Mouse (Mus musculus): ENCODE results near the gene Pdpr.
"Not testable (repeated sequence)": the region's sequence is repeated elsewhere in the genome, so short reads cannot be mapped to it uniquely, and the experiment has no call there.

Gene Pdpr

DNA sequence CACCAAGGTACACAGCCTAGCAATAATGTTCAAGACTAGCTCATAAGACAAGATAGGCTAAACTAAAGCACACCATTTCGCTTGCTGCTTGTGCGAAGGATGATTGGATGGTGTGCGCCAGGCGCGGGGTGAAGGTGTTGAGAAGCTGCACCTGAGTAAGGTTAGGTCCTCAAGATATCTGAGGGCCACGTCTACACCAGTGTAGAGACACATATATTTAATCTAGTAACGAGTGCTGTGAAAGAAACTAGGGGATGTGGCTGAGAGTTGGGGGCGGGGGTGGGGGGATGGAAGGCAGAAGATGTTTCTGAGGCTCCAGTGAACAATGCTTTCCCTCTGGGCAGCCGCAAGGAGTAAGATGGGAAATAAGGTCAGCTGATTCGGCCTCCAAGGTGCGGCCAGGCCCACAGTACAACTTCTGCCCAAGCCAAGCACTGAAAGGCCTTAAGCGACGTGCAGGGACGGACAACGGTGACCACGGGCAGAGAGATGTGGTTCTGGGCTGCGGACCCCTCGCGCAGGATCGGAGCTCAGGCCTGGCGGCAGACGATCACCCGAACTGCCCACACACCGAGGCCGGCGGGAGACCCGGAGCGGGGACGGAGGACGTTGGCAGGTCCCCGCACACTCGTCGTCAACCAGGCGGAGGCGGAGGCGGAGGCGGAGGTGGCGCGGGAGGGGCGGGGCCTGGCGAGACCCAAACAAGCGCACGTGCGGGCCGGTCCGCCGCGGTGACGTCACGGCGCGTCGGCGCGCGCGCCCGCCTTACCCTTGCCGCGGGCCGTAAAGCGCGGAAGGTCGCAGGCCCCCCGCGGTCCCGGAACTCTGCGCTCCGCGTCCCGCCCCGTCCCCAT, at the start of gene Pdpr:
TSS of gene Pdpr (plus strand) at position 766 of the 854 bp plus-strand sequence.
- peak; percentile 94 for DNase-seq (ENCODE audit: low spot score)

- no peak for DNase-seq (ENCODE audit: low spot score)
Measured at GRCm38 (mm10) chr8:111048694-111049093, 45.7 kb upstream of the Pdpr start.

- peak; percentile 22 for DNase-seq (ENCODE audit: low spot score)
Measured at GRCm38 (mm10) chr8:111049106-111049505, 45.3 kb upstream of the Pdpr start.

DNA sequence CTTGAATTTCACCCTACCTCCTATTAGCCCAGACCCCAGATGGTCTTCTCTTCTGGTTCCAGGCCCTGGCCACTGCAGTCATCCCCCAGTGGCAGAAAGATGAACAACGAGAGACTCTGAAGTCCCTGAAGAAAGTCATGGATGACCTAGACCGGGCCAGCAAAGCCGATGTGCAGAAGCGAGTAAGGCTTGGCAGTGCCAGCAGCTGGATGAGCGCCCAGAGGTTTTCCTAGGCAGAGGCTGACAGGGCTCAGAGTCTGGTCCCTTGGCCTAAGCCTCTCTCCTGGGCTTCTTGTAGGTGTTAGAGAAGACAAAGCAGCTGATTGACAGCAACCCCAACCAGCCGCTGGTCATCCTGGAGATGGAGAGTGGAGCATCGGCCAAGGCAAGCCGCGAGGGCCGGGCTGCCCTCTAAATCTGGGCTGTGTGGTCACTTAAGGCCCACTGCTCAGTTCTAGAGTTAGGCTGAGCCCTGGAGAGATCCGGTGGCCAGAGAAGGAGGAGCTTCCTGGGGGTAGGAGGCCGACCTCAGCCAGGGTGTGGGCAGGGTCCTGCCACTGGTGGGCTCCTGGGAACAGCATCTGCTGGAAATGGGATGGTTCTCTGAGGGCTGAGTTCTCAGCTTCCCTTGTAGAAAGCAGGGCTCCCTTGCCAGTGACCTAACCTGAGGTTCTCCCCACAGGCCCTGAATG, 40.5 kb upstream of the Pdpr start:
- DNase-seq (ENCODE audit: low spot score) = peak; percentile 86

- DNase-seq (ENCODE audit: low spot score) = peak; percentile 91
Measured at GRCm38 (mm10) chr8:111055031-111055634, 39.3 kb upstream of the Pdpr start.

GRCm38 (mm10) chr8:111055661-111056060, 38.8 kb upstream of the Pdpr start:
- no peak for DNase-seq (ENCODE audit: low spot score)

- peak; percentile 99 for DNase-seq (ENCODE audit: low spot score)
Measured at GRCm38 (mm10) chr8:111056158-111056663, 38.2 kb upstream of the Pdpr start, which contains the start of gene Exosc6. TSS of gene Exosc6 (plus strand) at chr8:111056339.

- peak; percentile 80 for DNase-seq (ENCODE audit: low spot score)
Measured at GRCm38 (mm10) chr8:111056691-111057293, 37.6 kb upstream of the Pdpr start.

DNA sequence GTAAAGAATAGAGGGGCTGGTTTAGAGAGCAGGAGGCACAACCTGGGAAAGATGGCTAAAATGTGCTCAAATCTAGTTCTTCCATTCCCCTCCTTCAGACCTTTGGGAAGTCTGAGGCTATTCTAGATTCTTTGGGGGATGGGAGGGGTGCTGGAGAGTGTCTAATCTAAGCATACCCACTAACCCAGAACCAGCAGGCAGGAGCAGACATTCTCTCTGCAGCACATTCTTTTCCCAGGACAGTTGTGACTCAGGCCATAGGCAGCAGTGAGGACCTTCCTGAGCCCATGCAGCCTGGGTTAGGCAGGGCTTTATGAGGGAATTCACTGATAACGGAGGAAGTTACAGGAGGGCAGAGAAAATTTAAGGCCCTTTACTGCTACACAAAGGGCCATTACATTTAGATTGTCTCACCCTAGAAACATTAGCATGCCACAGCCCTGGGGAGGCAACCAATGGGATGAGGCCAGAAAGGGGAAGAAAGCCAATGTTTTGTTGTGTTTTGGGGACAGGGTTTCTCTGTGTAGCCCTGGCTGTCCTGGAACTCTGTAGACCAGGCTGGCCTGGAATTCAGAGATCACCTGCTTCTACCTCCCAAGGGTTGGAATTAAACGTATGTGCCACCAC, 35.4 kb upstream of the Pdpr start:
- peak; percentile 44 for DNase-seq (ENCODE audit: low spot score)

DNA sequence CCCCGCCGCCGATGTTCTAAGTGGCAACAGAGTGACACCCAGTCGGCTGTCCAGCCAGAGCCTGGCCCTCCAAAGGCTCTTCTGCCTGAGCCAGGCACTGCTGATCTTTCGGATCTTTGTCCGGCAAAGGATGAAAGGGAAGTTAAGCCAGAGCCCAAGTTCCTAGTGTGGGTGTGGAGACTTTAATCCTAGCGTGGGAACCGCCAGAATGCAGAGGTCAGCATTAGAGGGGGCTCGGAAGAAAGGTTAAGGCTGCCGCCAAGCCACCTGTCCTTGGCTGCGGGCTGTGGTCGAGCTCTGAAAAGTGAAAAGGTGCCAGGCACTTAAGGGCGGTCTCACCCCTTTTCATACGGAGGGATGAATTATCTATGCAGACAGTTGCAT, 32.8 kb upstream of the Pdpr start:
- no peak for DNase-seq (ENCODE audit: low spot score)

DNA sequence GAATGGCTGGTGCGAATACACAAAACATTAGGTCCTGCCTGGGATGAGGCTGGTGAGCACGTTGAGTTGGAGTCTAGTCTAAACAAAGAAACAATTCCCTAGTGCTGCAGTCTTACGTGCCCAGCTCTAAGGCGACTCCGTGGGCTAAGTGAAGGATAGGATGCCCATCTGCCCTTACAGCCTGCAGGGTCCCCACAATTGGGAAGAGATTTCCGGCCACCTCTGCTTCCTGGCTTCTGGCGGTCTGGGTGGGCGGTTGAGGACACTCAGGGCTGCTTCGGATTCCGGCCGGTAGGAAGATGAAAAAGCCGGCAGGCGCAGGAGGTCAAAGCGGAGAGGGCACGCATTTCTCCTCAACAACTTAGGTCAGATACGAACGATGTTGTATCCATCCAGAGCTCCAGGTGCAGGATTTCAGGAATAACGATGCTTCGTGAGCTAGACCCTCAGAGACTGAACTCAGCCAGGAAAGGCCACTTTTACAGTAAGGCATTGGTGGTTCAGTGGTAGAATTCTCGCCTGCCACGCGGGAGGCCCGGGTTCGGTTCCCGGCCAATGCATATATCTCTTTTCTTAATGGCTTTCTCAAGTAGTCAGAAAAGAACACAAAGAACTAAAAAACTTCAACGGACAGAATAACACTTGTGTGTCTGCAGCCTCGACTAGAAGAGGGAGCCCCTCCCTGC, 32.2 kb upstream of the Pdpr start:
- DNase-seq (ENCODE audit: low spot score) = peak; percentile 96

GRCm38 (mm10) chr8:111062893-111063292, 31.5 kb upstream of the Pdpr start:
- peak; percentile 19 for DNase-seq (ENCODE audit: low spot score)

GRCm38 (mm10) chr8:111066308-111066707, 28.1 kb upstream of the Pdpr start:
- DNase-seq (ENCODE audit: low spot score) = no peak

DNA sequence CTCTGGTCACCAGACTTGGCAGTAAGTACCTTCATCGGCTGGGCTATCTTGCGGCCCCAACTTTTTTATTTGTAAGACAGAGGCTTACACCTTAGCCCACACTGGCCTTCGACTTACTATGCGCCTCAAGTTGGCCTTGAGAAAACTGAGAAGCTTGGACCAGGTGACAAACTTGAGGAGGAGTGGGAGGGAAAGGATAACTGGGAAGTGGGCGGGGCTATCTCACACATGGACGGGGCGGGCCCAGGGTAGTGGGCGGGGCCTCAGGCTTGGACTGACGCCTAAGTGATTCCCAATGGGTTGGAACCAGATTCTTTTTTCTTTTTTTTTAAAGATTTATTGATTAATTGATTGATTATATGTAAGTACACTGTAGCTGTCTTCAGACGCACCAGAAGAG, 27.0 kb upstream of the Pdpr start:
- no peak for DNase-seq (ENCODE audit: low spot score)

GRCm38 (mm10) chr8:111068660-111069059, 25.8 kb upstream of the Pdpr start:
- DNase-seq (ENCODE audit: low spot score) = not testable (repeated sequence)

- DNase-seq (ENCODE audit: low spot score) = no peak
Measured at GRCm38 (mm10) chr8:111075926-111076325, 18.5 kb upstream of the Pdpr start.

GRCm38 (mm10) chr8:111079461-111079860, 15.0 kb upstream of the Pdpr start:
- DNase-seq (ENCODE audit: low spot score) = no peak

- DNase-seq (ENCODE audit: low spot score) = peak; percentile 88
Measured at GRCm38 (mm10) chr8:111079861-111080271, 14.6 kb upstream of the Pdpr start.

- peak; percentile 84 for DNase-seq (ENCODE audit: low spot score)
Measured at GRCm38 (mm10) chr8:111081580-111082258, 12.7 kb upstream of the Pdpr start.

DNA sequence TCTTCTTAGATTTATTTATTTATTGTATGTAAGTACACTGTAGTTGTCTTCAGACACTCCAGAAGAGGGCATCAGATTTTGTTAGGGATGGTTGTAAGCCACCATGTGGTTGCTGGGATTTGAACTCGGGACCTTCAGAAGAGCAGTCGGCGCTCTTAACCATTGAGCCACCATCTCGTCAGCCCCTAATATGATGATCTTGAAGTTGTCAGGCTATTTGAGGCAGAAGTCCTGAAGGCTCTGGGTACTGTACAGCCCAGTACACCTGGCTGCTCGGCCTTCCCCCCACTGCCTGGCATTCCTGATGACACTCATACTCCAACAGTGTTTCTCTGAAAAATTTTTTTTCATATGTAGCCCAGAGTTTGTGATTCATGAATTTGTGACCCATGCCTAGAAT, 10.5 kb upstream of the Pdpr start:
- not testable (repeated sequence) for DNase-seq (ENCODE audit: low spot score)
